Mouse (Mus musculus): Measurements from ENCODE around the gene Adgrg5.

DNA sequence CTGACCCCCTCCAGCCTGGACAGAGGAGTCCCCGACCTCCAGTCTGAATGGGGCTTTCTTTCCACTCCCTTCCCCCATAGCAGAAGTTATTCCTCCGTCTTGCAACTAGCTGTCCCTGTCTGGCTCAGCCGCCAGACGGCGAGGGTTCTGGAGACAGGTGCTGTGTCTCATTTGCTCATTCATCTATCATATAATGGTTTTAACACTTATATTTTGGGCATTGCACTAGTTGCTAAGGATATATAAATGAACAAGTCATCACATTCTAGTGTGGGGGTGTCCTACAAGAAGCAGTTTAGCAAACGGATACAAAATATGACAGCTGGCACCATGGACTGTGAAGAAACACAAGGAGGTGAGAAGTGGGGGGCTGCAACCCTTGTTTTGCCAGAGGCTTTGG is 21.7 kb downstream of the Adgrg5 start:
- TF ChIP-seq CTCF (IDR thresholded peaks at IDR 0.05; ENCODE audit: borderline replicate concordance, insufficient read depth, low read depth, low read length) (no peak), POLR2A (IDR thresholded peaks at IDR 0.05; ENCODE audit: borderline replicate concordance, insufficient read depth, low read length) (no peak)
